Mouse (Mus musculus) T-cell, adult 66 days (primary cell): ENCODE results near the gene Rbpms2. TPM values are rescaled to one million over a fixed set of nuclear protein-coding genes. Genes with fewer than 3 reads are reported as not detected.

Experiments used
- total RNA-seq, 2 experiments: library from RNA; stranded (reverse); gene quantifications; 3 replicates in 1 of 2; 4 replicates in 1 of 2; pipeline ENCODE4 v1.2.4; 2023

The Rbpms2 gene
- 1 to 10 TPM in 1 of 2 experiments, not detected in 1; 1.5 TPM for total RNA-seq

GRCm38 (mm10) chr9:65629025-65629766, at the start of gene Rbpms2:
Gene Rbpms2, plus strand, starts transcription at chr9:65629648.

GRCm38 (mm10) chr9:65579781-65580371, 49.6 kb upstream of the Rbpms2 start, which contains the start of gene Plekho2:
Gene Plekho2, minus strand, starts transcription at chr9:65580040.

DNA sequence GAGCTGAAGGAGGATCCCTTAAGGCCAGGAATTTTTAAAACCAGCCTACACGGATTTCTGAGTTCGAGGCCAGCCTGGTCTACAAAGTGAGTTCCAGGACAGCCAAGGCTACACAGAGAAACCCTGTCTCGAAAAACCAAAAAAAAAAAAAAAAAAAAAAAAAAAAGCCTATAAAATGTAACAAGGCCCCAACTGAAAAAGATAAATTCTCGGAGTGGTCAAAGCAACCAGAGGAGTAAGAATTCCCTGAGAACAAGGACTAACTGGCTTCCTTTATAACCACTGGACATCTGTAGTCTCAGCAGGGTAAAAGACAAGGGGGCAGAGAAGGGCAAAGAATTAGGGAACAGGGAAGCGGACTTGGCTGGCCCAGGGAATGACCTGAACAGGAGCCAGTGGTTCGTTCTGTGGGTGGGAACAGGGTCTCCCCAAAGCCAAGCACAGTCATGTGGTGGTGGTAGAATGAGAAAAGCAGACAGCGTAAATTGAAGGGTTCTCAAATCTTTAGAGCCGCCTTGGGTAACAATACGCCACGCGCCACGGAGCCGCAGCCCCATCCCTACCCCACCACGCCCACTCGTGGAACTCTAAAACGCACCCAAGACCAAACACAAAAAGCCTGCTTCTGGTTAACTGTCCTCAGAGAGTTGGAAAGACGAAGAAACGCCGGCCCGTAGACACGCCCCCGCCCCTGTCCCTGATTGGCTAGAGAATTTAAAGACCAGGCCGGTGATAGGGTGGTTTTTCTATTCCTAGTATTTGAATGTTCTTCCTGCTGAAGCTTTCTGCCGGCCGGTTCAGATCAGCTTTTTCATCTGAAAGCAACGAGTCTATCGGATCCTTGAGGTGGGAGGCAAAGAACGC, 42.8 kb upstream of the Rbpms2 start, which contains the start of gene Pif1:
Pif1 (plus strand) TSS at position 755 of the 864 bp plus-strand sequence.

DNA sequence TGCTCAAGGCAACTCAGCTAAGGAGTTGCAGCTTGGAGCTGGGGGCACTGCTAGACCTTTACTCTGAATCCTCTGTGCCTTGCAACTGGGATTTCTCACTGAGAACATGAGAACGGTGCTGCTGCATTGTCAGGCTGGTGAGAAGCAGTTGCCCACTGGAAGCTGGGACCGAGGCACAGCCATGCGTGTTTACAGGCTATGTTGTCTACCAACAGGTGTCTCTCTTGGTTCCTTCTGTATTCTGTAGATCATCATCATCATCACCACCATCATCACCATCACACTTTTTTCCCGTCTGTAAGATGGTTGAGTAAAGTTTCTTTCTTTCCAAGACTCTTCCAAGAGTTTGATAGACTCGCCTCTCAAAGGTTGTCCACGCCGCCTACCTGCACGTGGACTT, 38.3 kb downstream of the Rbpms2 start, which contains the start of gene Oaz2:
Oaz2 (plus strand) TSS at position 301 of the 400 bp plus-strand sequence.

Other genes starting within 250 kb of the Rbpms2 start
- not detected for gene Kbtbd13, start 238.0 kb upstream of the Rbpms2 start, total RNA-seq
- under 1 TPM in 1 of 2 experiments, not detected in 1; 0.30 TPM for gene Rasl12, start 231.1 kb upstream of the Rbpms2 start, total RNA-seq
- gene Slc51b, start 206.7 kb upstream of the Rbpms2 start, total RNA-seq = not detected
- gene Mtfmt, start 193.9 kb upstream of the Rbpms2 start, total RNA-seq = 10 to 100 TPM; 26.9 to 29.7 TPM
- gene Spg21, start 168.7 kb upstream of the Rbpms2 start, total RNA-seq = 10 to 100 TPM; 53.7 to 55.1 TPM
- gene Ankdd1a, start 109.5 kb upstream of the Rbpms2 start, total RNA-seq = not detected
- gene Plekho2, start 49.6 kb upstream of the Rbpms2 start, total RNA-seq = 10 to 100 TPM; 34.1 to 41.2 TPM
- gene Pif1, start 42.5 kb upstream of the Rbpms2 start, total RNA-seq = under 1 TPM; 0.71 to 0.76 TPM
- gene Oaz2, start 38.4 kb downstream of the Rbpms2 start, total RNA-seq = 10 to 100 TPM; 33.9 to 42.6 TPM
- gene Zfp609, start 197.9 kb downstream of the Rbpms2 start, total RNA-seq = 10 to 100 TPM; 21.1 to 27.6 TPM